Mouse (Mus musculus) bone marrow macrophage, adult 2 months (primary cell): ENCODE measurements around the gene Camk1d.

Experiments used
- CTCF ChIP-seq: IDR thresholded peaks from 2 replicates; pipeline ENCODE4 v1.5.1; 2012; ENCODE audit warnings: low read depth, mild to moderate bottlenecking, low read length, moderate library complexity
- POLR2A ChIP-seq: IDR thresholded peaks from 2 replicates; pipeline ENCODE4 v1.6.1; 2012; ENCODE audit warnings: mild to moderate bottlenecking, low read depth, low read length, borderline replicate concordance

- no peak for TF ChIP-seq CTCF
- no peak for TF ChIP-seq POLR2A
These were observed 446.3 kb downstream of the Camk1d start for GRCm38 (mm10) chr2:5267980-5268379.
